Mouse (Mus musculus): ENCODE results near the gene Gatad2b.

DNA sequence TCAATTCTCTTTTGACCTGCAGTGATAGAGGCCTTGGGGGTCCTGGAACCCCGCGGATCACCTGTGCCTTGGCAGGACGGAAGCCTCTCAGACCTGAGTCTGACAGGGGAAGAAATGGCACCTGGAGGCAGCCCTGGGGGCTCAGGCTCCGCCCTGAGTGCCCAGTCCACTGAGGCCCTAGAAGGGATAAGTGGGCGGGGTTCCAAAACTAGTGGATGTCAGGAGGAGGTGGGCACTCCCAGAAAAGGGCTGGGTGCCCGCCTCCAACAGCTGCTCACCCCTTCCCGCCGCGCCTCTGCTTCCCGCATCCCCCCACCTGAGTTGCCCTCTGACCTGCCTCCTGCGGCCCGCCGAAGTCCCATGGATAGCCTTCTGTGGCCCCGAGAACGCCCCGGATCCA is 16.1 kb upstream of the Gatad2b start:
- TF ChIP-seq GATA1 (IDR thresholded peaks at IDR 0.05; ENCODE audit: low read length): no peak
- TF ChIP-seq TAL1 (IDR thresholded peaks at IDR 0.05; ENCODE audit: low read length): no peak

Data from erythroblast, embryonic 14.5 days (primary cell).